Mouse (Mus musculus): Measurements from ENCODE around the gene Ybx3.

Ybx3 gene

DNA sequence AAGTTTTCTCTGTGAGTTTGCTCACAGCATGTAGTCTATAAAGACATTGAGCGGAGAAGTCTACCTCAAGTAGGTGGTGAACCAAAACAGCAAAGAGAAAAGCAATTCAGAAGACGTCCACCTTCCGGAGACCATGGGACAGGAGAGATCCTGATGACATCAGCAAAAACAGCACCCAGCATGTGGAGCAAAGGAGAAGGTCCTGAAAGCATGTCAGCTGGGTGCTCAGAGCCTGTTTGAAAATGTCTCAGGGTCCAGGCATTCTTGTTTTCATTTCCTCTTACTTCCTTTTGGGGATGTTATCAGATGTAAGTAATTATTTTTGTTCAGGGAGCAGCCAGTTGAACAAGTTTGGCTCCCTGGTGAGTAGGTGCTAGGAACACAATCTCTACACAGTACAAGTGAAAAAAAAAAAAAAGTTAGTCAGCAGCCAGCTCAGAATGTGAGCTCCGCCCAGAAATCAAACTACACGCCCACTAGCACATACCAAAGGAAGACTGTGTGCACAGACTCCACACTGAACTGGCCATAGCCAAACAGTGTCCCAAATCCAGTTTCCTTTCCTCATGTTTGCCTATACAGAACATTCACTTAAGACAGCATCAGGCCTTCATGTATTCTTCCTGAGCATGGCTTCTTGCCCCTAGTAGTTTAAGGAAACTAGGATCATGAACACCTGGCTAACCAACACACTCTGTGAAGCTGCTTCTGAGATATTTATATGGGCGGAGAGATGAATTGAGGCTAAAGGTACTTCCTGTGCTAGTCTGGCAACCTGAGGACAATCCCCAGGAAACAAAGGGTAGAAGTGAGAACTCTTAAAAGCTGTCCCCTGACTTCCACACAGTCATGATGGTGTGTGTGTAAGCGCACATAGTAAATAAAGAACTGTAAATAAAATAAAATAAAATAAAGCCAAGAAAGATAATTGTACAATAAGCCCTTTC, 71.8 kb downstream of the Ybx3 start:
- DNase-seq: no peak

Measured in thymus, postnatal 4 days (tissue).